Mouse (Mus musculus): ENCODE data around the gene Grin3a.
"Not testable (repeated sequence)": the region's sequence is repeated elsewhere in the genome, so short reads cannot be mapped to it uniquely, and the experiment has no call there.

The Grin3a gene

GRCm38 (mm10) chr4:49680171-49680875 lies 165.2 kb downstream of the Grin3a start:
- no peak for DNase-seq (ENCODE audit: extremely low spot score)

GRCm38 (mm10) chr4:49676790-49677189 lies 168.8 kb downstream of the Grin3a start:
- no peak for DNase-seq (ENCODE audit: extremely low spot score)

- DNase-seq (ENCODE audit: extremely low spot score): no peak
Observed at GRCm38 (mm10) chr4:49676071-49676470, 169.5 kb downstream of the Grin3a start.

GRCm38 (mm10) chr4:49664850-49665249 lies 180.7 kb downstream of the Grin3a start:
- no peak for DNase-seq (ENCODE audit: extremely low spot score)

GRCm38 (mm10) chr4:49662231-49662630 lies 183.3 kb downstream of the Grin3a start:
- DNase-seq (ENCODE audit: extremely low spot score): no peak

- DNase-seq (ENCODE audit: extremely low spot score): no peak
Observed at GRCm38 (mm10) chr4:49661664-49662063, 183.9 kb downstream of the Grin3a start.

GRCm38 (mm10) chr4:49659421-49659820 lies 186.1 kb downstream of the Grin3a start:
- no peak for DNase-seq (ENCODE audit: extremely low spot score)

GRCm38 (mm10) chr4:49639913-49640312 lies 205.6 kb downstream of the Grin3a start:
- no peak for DNase-seq (ENCODE audit: extremely low spot score)

GRCm38 (mm10) chr4:49637821-49638220 lies 207.7 kb downstream of the Grin3a start:
- no peak for DNase-seq (ENCODE audit: extremely low spot score)

- no peak for DNase-seq (ENCODE audit: extremely low spot score)
Observed at GRCm38 (mm10) chr4:49632139-49632481, 213.4 kb downstream of the Grin3a start.

- DNase-seq (ENCODE audit: extremely low spot score): peak; percentile 95
Observed at GRCm38 (mm10) chr4:49631319-49632138, 214.0 kb downstream of the Grin3a start, which contains the start of gene Rnf20. Gene Rnf20 (plus strand): TSS chr4:49632006.

- no peak for DNase-seq (ENCODE audit: extremely low spot score)
Observed at GRCm38 (mm10) chr4:49628941-49629340, 216.6 kb downstream of the Grin3a start.

- peak; percentile 60 for DNase-seq (ENCODE audit: extremely low spot score)
Observed at GRCm38 (mm10) chr4:49626973-49627372, 218.6 kb downstream of the Grin3a start.

- DNase-seq (ENCODE audit: extremely low spot score): not testable (repeated sequence)
Observed at GRCm38 (mm10) chr4:49624969-49625368, 220.6 kb downstream of the Grin3a start.

GRCm38 (mm10) chr4:49623916-49624315 lies 221.6 kb downstream of the Grin3a start:
- DNase-seq (ENCODE audit: extremely low spot score): no peak

GRCm38 (mm10) chr4:49622272-49622671 lies 223.3 kb downstream of the Grin3a start:
- no peak for DNase-seq (ENCODE audit: extremely low spot score)

GRCm38 (mm10) chr4:49619861-49620260 lies 225.7 kb downstream of the Grin3a start:
- DNase-seq (ENCODE audit: extremely low spot score): not testable (repeated sequence)

- DNase-seq (ENCODE audit: extremely low spot score): no peak
Observed at GRCm38 (mm10) chr4:49616924-49617323, 228.6 kb downstream of the Grin3a start.
